Mouse (Mus musculus) ES-CJ7 (cell line): ENCODE results near the gene Dtd1.

Experiments
- DNase-seq: peaks from one replicate; pipeline ENCODE4 v3.0.0; 2011; ENCODE audit warnings: low read depth, low spot score

The Dtd1 gene

DNA sequence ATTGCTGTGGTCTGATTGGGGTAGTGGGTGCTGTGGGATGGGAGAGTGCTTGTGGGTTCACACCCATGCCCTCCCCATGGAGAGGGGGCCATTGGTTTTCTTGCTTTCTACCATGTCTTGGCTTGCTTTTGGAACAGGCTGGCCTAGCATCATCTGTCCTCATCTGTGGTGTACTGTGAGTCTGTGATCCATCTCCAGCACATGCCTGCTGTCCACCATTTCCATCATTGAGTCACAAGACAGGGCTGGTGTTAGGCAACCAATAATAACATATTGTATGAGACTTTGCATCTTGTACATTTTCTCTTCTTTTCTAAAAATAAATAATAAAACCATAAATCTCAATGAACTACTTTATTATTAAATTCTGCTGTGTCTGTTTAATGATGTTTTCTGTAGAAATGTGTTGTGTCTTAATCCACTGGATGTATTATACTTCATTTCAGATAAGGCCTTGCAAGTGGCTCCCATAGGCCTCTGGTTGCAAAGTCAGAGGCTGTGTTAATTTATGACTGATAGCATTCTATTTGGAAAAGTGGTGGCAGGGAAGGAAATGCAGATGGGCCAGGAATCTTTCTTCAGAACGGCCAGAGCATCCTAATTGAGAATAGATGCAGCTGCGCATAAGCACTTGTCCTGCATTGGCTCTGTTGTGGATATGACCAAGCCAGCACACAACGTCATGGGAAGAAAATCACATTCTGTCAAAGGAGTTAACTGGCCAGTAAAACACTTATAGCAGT is 168.8 kb downstream of the Dtd1 start:
- no peak for DNase-seq

DNA sequence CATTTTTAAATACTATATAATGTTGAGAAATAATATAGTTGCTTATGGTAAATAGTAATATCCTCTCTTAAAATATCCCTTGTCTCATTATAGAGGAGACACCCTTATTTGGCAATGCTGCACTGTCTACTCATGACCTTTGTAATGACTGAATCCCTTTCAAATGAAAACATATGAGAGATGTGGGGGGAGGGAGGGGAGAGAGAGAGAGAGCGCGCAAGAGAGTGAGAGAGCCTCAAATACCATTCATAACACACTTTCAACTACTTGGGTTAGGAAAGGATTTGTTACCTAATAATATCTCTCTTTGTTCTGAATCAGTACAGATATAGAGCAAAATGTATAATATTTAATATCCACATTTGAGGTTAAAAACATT is 169.4 kb downstream of the Dtd1 start:
- DNase-seq, result no peak

GRCm38 (mm10) chr2:144769556-144769955 is 169.9 kb downstream of the Dtd1 start:
- DNase-seq, result no peak

DNA sequence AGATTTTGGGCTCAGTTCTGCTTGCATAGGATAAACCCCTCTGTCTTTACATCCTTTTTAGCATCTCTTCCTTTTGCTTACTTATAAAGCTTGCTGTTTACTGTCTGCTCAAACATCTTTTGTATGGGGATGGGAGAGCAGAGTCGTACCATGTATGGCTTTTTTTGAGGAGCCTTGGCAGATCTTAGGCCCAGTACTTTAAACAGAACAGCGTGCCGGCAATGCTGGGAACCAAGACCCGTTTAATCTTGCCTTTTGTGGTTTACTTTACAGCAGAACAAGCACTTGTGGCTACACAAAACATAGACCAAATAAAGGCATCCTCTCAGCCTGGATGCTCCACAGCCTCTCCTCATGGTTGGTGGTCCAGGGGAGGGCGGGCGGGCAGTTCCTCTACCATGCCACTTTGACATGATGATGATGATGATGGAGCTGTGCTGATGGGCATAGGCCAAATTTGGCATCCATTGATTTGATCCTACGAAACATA is 170.8 kb downstream of the Dtd1 start:
- DNase-seq, result no peak

- DNase-seq, result no peak
These were observed 172.1 kb downstream of the Dtd1 start for GRCm38 (mm10) chr2:144771841-144772240.

GRCm38 (mm10) chr2:144774636-144775160 is 175.0 kb downstream of the Dtd1 start:
- DNase-seq, result no peak

DNA sequence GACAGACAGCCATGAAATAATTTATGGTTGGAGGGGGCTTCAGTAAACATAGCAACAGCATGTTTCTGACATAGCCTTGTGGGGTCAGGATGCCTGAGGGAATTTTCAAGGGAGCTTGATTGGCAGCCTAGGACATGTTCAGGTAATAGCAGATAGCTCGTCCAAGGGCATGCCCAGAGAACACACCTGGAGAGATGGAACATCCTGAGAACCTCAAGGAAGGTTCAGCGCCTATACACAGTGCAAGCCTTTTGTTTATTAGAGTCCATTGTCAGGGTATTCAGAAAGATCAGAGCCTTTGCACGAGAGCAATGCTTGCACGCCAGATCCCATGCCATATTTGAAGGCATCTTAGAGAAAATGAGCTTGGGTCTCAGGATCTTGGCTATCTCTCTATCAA is 175.9 kb downstream of the Dtd1 start:
- no peak for DNase-seq

GRCm38 (mm10) chr2:144779263-144779662 is 179.6 kb downstream of the Dtd1 start:
- no peak for DNase-seq

- DNase-seq, result no peak
These were observed 181.0 kb downstream of the Dtd1 start for GRCm38 (mm10) chr2:144780731-144781130.

DNA sequence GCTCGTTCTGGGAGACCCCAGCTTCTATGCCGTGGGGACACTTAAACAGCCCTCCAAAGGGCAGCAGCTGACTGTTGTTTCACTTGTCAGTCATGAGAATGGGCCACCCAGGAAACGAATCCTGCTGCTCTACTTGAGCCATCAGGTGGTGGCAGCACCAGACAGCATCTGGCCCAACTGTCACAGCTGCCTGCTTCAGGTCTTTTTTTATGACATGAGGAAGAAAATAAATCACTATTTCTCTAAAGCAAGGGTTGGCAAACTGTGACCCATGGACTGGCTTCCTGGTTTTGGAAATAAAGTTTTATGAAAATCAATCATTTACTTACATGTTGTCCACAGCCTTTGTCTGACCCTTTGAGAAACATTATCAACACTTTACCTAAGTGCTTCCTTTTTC is 182.2 kb downstream of the Dtd1 start:
- no peak for DNase-seq

DNA sequence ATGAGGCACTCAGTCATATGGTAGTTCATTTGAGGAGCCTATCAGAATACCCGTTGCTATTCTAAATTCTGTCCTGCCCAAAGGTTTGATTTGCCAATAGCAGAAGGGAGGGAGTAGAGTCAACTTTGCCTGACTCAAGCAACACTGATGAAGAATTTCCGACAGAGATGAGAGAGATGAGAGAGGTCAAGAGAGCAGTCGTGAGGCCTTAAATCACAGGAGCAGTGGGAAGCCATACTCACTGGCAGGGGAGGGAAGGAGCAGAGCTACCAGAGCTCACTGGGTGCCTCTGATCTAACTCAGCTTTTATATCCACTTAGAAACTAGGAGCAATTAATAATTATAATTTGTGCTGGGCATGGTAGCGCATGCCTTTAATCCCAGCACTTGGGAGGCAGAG is 182.8 kb downstream of the Dtd1 start:
- DNase-seq, result no peak

DNA sequence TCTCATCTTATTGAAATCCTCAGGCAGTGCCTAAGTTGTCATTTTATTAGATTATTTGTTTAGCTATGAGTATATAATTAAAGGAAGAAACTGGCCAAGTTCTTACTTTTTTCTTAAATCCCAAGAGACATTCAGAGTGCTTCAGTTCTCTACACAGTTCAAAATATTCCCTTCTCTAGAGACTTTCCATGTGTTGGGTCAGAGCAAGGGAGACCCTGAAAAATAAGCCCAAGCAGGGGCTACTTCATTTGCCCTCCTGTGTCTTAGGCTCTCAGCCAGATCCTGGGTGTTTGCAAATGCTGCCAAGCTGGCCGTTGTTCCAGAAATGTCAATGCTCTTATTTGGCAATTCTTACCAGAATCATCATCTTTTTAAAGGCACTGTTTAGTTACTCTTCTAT is 183.5 kb downstream of the Dtd1 start:
- no peak for DNase-seq

- DNase-seq, result no peak
These were observed 184.1 kb downstream of the Dtd1 start for GRCm38 (mm10) chr2:144783831-144784230.

DNA sequence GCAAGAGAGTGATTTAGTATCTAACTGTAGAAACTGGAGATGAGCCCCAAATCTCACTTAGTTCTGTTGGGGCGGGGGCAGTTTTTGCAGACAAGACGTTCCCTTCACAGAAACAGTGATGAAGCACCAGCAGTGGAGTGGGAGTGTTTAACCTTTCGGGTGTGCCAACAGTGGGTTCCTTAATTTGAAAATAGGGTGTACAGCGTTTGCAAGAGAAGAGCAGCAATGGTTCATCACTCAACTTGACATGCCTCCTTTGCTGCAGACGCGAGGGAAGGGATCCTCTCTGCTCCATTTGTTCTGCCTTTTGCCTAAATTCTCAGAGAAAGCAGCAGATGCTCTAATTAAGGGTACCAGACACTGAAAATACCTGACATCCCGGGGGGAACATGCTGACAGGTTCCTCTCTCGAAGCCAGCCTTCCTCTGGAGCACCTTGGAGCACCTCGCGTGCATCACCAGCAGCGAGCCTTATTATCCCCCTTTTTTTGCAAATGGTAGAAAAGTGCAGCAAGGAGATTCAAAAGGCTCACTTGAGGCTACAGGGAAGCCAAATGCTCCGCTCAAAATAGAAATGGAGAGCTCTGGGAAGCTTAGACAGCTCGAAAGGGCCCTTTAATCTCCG is 192.1 kb downstream of the Dtd1 start:
- no peak for DNase-seq

DNA sequence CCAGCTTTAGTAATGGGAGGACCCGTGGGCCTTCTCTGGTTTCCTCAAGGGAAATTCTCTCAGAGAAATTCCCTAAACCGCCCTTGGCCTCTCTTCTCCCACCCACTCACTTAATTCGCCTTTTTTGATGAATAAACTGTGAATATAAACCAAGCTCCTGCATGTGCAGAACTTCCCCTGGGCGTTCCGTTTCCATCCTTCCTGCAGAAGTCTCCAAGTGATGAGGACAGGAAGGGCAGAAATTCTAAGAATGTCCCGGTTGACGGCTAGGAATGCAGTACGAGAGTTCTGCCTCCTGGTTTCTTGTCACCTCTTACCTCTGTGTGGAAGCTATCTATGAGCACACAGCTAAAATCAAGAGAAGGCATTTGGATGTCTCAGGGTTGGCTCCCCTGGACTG is 197.8 kb downstream of the Dtd1 start:
- DNase-seq, result no peak

- DNase-seq, result no peak
These were observed 208.4 kb downstream of the Dtd1 start for GRCm38 (mm10) chr2:144807766-144808754.
